Mouse (Mus musculus): ENCODE measurements around the gene Tmem189.

- TF ChIP-seq GATA1 (IDR thresholded peaks at IDR 0.05; ENCODE audit: low read length) (no peak), TAL1 (IDR thresholded peaks at IDR 0.05; ENCODE audit: low read length) (no peak)
Measured at GRCm38 (mm10) chr2:167611287-167611686, 78.3 kb downstream of the Tmem189 start.
